Mouse (Mus musculus): ENCODE results near the gene Pigk. TPM values are rescaled to one million over a fixed set of nuclear protein-coding genes. Genes with fewer than 3 reads are reported as not detected.

The Pigk gene
- total RNA-seq, 1 experiment: 44.6 TPM

DNA sequence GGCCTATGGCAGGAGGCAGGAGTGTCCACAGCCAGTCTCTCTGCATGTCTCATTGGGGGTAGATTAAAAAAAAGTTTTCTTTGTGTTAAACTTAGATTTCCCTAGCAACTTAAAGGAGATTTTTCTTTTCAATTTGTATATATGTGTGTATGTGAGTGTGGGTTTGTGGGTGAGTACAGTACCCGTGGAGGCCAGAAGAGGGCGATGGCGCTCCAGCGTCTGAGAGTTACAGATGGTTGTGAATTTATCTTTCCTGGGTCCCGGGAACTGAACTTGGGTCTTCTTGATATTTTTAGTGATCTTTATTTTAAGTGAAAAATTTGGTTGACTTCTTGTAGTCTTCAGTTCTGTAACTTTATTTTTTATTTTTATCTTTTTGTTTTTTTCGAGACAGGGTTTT is 7.4 kb downstream of the Pigk start:
- Histone ChIP-seq H3K4me3 (ENCODE audit: insufficient read depth in 1 of 2, low read depth in 1 of 2, low read length in 2 of 2, poor library complexity in 1 of 2, severe bottlenecking in 1 of 2) (no peak overlapping the region), H3K9ac (ENCODE audit: insufficient read depth, low read depth, low read length, poor library complexity, severe bottlenecking) (no peak overlapping the region), H3K36me3 (ENCODE audit: control insufficient read depth, insufficient read depth, low read length, poor library complexity, severe bottlenecking) (peaks cover 2% of the 10 kb centered on the region; the same call in 1 of the 2 replicates), H3K9me3 (ENCODE audit: control insufficient read depth, insufficient read depth, low read depth, low read length) (no peaks in the 10 kb centered on the region), H3K4me1 (ENCODE audit: control insufficient read depth in 2 of 2, insufficient read depth in 2 of 2, low read length in 2 of 2, poor library complexity in 1 of 2) (no peaks in the 10 kb centered on the region; a peak in 1 of 4 replicates), H3K27ac (ENCODE audit: insufficient read depth, low read depth, low read length, poor library complexity, severe bottlenecking) (no peak overlapping the region)
- DNase-seq (ENCODE audit: low read depth, low spot score): no peak
- in situ Hi-C loops (cut with MboI; ENCODE audit: low sequenced_read_pairs in 2 of 2, unreplicated experiment in 2 of 2): no loop called here
- TF ChIP-seq ZC3H11A (IDR thresholded peaks at IDR 0.05; ENCODE audit: borderline replicate concordance, low read depth, low read length): no peak
- TF ChIP-seq HCFC1 (IDR thresholded peaks at IDR 0.05; ENCODE audit: borderline replicate concordance, insufficient read depth, low read length): no peak
- no peak for TF ChIP-seq MAFK (IDR thresholded peaks at IDR 0.05; ENCODE audit: insufficient read depth, low read depth, low read length)
- no peak for TF ChIP-seq CHD2 (IDR thresholded peaks at IDR 0.05; ENCODE audit: low read depth, low read length)
- no peak for TF ChIP-seq ZNF384 (IDR thresholded peaks at IDR 0.05; ENCODE audit: low read depth, low read length)

DNA sequence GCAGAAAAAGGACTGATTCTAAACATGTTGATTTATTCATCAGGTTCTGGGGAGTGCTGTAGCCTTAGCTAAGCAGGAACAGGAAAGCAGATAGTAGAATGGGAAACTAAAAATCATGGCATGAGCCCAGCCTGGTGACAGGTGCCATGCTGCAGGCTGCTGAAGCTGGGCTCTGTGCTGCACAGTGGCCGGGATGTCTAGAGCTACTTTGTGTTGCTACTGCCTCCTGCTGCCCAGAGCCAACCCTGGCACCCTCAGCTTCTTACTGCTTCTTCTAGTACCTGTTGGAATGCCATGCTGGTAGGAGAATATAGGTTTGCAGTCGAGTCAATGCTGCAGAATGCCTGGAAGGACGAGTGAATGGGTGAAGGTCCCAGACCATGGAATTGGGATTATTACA is 8.9 kb downstream of the Pigk start:
- Histone ChIP-seq H3K27ac (ENCODE audit: insufficient read depth, low read depth, low read length, poor library complexity, severe bottlenecking) (no peak overlapping the region), H3K9ac (ENCODE audit: insufficient read depth, low read depth, low read length, poor library complexity, severe bottlenecking) (no peak overlapping the region), H3K9me3 (ENCODE audit: control insufficient read depth, insufficient read depth, low read depth, low read length) (no peaks in the 10 kb centered on the region), H3K36me3 (ENCODE audit: control insufficient read depth, insufficient read depth, low read length, poor library complexity, severe bottlenecking) (peaks cover 2% of the 10 kb centered on the region; the same call in 1 of the 2 replicates), H3K4me3 (ENCODE audit: insufficient read depth in 1 of 2, low read depth in 1 of 2, low read length in 2 of 2, poor library complexity in 1 of 2, severe bottlenecking in 1 of 2) (no peak overlapping the region), H3K4me1 (ENCODE audit: control insufficient read depth in 2 of 2, insufficient read depth in 2 of 2, low read length in 2 of 2, poor library complexity in 1 of 2) (no peaks in the 10 kb centered on the region; a peak in 1 of 4 replicates)
- in situ Hi-C loops (cut with MboI; ENCODE audit: low sequenced_read_pairs in 2 of 2, unreplicated experiment in 2 of 2): no loop called here
- no peak for DNase-seq (ENCODE audit: low read depth, low spot score)
- TF ChIP-seq ZNF384 (IDR thresholded peaks at IDR 0.05; ENCODE audit: low read depth, low read length) (no peak), ZC3H11A (IDR thresholded peaks at IDR 0.05; ENCODE audit: borderline replicate concordance, low read depth, low read length) (no peak), CHD2 (IDR thresholded peaks at IDR 0.05; ENCODE audit: low read depth, low read length) (no peak), MAFK (IDR thresholded peaks at IDR 0.05; ENCODE audit: insufficient read depth, low read depth, low read length) (no peak), HCFC1 (IDR thresholded peaks at IDR 0.05; ENCODE audit: borderline replicate concordance, insufficient read depth, low read length) (no peak)

DNA sequence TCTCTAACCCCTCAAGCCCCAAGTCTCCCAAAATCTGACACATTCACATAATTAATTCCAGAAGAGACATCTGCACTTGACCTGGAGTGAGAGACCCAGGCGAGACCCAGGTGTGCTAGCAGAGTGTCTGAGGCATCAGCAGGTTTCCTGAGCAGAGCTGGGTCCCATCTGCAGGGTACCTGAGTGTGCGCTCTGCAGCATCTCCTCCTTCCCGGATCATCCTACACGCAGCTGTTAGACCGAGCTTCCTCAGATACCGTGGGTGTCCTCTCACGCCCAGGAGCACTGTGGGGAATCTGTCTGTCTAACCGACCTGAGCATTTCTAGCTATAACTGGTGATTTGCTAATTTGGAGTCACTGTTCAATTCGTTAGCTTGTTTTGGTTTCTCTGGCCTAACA is 10.5 kb downstream of the Pigk start:
- TF ChIP-seq HCFC1 (IDR thresholded peaks at IDR 0.05; ENCODE audit: borderline replicate concordance, insufficient read depth, low read length) (no peak), ZNF384 (IDR thresholded peaks at IDR 0.05; ENCODE audit: low read depth, low read length) (no peak), MAFK (IDR thresholded peaks at IDR 0.05; ENCODE audit: insufficient read depth, low read depth, low read length) (no peak), CHD2 (IDR thresholded peaks at IDR 0.05; ENCODE audit: low read depth, low read length) (no peak), ZC3H11A (IDR thresholded peaks at IDR 0.05; ENCODE audit: borderline replicate concordance, low read depth, low read length) (no peak)

DNA sequence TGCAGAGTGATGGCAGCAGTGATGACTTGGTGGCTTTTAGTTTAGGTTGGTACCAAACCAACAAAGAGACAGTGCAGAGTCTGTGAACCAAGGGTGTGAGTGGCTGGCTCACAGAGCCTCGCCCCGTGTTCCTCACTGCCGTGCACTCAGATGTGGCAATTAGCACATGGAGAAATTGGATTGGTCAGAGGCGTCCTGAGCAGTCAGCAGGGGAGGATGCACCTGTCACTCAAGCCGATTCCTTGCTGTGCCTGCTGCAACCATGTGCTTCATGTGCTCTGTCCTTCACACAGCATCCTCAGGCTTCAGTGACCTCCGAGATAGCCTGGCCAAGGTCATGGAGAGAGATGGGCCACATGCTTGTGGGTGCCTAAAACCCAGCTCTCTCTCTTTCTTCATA is 14.3 kb downstream of the Pigk start:
- in situ Hi-C loops (cut with MboI; ENCODE audit: low sequenced_read_pairs in 2 of 2, unreplicated experiment in 2 of 2): no loop called here
- Histone ChIP-seq H3K4me1 (ENCODE audit: control insufficient read depth in 2 of 2, insufficient read depth in 2 of 2, low read length in 2 of 2, poor library complexity in 1 of 2) (no peaks in the 10 kb centered on the region; a peak in 1 of 4 replicates), H3K27ac (ENCODE audit: insufficient read depth, low read depth, low read length, poor library complexity, severe bottlenecking) (no peak overlapping the region), H3K9me3 (ENCODE audit: control insufficient read depth, insufficient read depth, low read depth, low read length) (no peaks in the 10 kb centered on the region), H3K36me3 (ENCODE audit: control insufficient read depth, insufficient read depth, low read length, poor library complexity, severe bottlenecking) (peaks cover 2% of the 10 kb centered on the region; the same call in 1 of the 2 replicates), H3K9ac (ENCODE audit: insufficient read depth, low read depth, low read length, poor library complexity, severe bottlenecking) (no peak overlapping the region), H3K4me3 (ENCODE audit: insufficient read depth in 1 of 2, low read depth in 1 of 2, low read length in 2 of 2, poor library complexity in 1 of 2, severe bottlenecking in 1 of 2) (no peak overlapping the region)
- DNase-seq (ENCODE audit: low read depth, low spot score): no peak
- TF ChIP-seq CHD2 (IDR thresholded peaks at IDR 0.05; ENCODE audit: low read depth, low read length) (no peak), ZC3H11A (IDR thresholded peaks at IDR 0.05; ENCODE audit: borderline replicate concordance, low read depth, low read length) (no peak)

More for the DNA sequence above, 10.5 kb downstream of the Pigk start:
- Histone ChIP-seq H3K9me3 (ENCODE audit: control insufficient read depth, insufficient read depth, low read depth, low read length) (no peaks in the 10 kb centered on the region), H3K9ac (ENCODE audit: insufficient read depth, low read depth, low read length, poor library complexity, severe bottlenecking) (no peak overlapping the region), H3K36me3 (ENCODE audit: control insufficient read depth, insufficient read depth, low read length, poor library complexity, severe bottlenecking) (peaks cover 2% of the 10 kb centered on the region; the same call in 1 of the 2 replicates), H3K4me1 (ENCODE audit: control insufficient read depth in 2 of 2, insufficient read depth in 2 of 2, low read length in 2 of 2, poor library complexity in 1 of 2) (no peaks in the 10 kb centered on the region; a peak in 1 of 4 replicates), H3K27ac (ENCODE audit: insufficient read depth, low read depth, low read length, poor library complexity, severe bottlenecking) (no peak overlapping the region), H3K4me3 (ENCODE audit: insufficient read depth in 1 of 2, low read depth in 1 of 2, low read length in 2 of 2, poor library complexity in 1 of 2, severe bottlenecking in 1 of 2) (no peak overlapping the region)
- in situ Hi-C loops (cut with MboI; ENCODE audit: low sequenced_read_pairs in 2 of 2, unreplicated experiment in 2 of 2): no loop called here
- DNase-seq (ENCODE audit: low read depth, low spot score): no peak

DNA sequence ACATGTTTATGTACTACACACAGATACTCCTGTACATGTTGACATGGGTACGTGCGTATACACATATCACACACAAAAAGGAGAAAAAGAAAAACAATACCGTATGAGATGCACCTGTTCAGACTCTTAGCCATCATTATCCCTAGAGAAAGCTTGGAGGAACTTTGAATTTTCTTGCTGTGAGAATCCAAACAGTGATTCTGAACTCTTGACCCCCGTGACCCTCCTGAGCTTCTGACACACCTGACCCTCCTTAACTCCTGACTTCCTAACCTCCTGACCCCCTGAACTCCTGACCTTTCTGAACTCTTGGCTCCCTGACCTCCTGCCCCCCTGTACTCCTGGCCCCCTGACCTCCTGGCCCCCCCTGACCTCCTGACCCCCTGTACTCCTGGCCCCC is 19.1 kb downstream of the Pigk start:
- no peak overlapping the region for H3K9ac ChIP-seq (ENCODE audit: insufficient read depth, low read depth, low read length, poor library complexity, severe bottlenecking)
- peaks cover 0 to 10% of the 10 kb centered on the region in 2 experiments; a peak in 1 of 4 replicates for H3K4me1 ChIP-seq (ENCODE audit: control insufficient read depth in 2 of 2, insufficient read depth in 2 of 2, low read length in 2 of 2, poor library complexity in 1 of 2)
- H3K4me3 ChIP-seq (ENCODE audit: insufficient read depth in 1 of 2, low read depth in 1 of 2, low read length in 2 of 2, poor library complexity in 1 of 2, severe bottlenecking in 1 of 2): no peak overlapping the region
- H3K27ac ChIP-seq (ENCODE audit: insufficient read depth, low read depth, low read length, poor library complexity, severe bottlenecking): no peak overlapping the region
- no peak for DNase-seq (ENCODE audit: low read depth, low spot score)
- no peaks in the 10 kb centered on the region for H3K9me3 ChIP-seq (ENCODE audit: control insufficient read depth, insufficient read depth, low read depth, low read length)
- H3K36me3 ChIP-seq (ENCODE audit: control insufficient read depth, insufficient read depth, low read length, poor library complexity, severe bottlenecking): no peaks in the 10 kb centered on the region
- no peak for TF ChIP-seq MAFK (IDR thresholded peaks at IDR 0.05; ENCODE audit: insufficient read depth, low read depth, low read length)
- no peak for TF ChIP-seq CHD2 (IDR thresholded peaks at IDR 0.05; ENCODE audit: low read depth, low read length)
- TF ChIP-seq HCFC1 (IDR thresholded peaks at IDR 0.05; ENCODE audit: borderline replicate concordance, insufficient read depth, low read length): no peak
- no peak for TF ChIP-seq ZNF384 (IDR thresholded peaks at IDR 0.05; ENCODE audit: low read depth, low read length)
- TF ChIP-seq ZC3H11A (IDR thresholded peaks at IDR 0.05; ENCODE audit: borderline replicate concordance, low read depth, low read length): no peak
- in situ Hi-C loops (cut with MboI; ENCODE audit: low sequenced_read_pairs in 2 of 2, unreplicated experiment in 2 of 2): no loop called here

All from ES-E14 (cell line).